Mouse (Mus musculus) T-helper 17 cell (primary cell): Measurements from ENCODE around the gene Atraid.
"Not testable (repeated sequence)": the region's sequence is repeated elsewhere in the genome, so short reads cannot be mapped to it uniquely, and the experiment has no call there.

Experiments
- in situ Hi-C, 2 experiments: fragments of 300-600 bp; cut with MboI, MseI; formaldehyde crosslinking; loops; 1 replicate in 1 of 2; 2 replicates in 1 of 2; pipeline ENCODE4 v1.15.1; 2025; ENCODE audit warnings: high pct_unique_total_duplicates in 2 of 2

Gene Atraid

DNA sequence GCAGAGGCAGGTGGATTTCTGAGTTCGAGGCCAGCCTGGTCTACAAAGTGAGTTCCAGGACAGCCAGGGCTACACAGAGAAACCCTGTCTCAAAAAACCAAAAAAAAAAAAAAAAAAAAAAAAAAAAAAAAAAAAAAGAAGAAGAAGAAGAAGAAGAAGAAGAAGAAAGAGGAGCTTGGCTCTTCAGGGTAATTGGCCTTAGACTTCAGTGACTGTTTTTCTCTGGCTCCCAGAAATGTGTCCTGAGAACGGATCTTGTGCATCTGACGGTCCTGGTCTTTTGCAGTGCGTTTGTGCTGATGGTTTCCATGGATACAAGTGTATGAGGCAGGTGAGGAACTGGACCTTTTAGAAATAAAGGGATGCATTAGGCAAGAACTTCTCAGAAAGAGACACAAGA lies 5.6 kb downstream of the Atraid start:
- in situ Hi-C loops, result not testable (repeated sequence)

DNA sequence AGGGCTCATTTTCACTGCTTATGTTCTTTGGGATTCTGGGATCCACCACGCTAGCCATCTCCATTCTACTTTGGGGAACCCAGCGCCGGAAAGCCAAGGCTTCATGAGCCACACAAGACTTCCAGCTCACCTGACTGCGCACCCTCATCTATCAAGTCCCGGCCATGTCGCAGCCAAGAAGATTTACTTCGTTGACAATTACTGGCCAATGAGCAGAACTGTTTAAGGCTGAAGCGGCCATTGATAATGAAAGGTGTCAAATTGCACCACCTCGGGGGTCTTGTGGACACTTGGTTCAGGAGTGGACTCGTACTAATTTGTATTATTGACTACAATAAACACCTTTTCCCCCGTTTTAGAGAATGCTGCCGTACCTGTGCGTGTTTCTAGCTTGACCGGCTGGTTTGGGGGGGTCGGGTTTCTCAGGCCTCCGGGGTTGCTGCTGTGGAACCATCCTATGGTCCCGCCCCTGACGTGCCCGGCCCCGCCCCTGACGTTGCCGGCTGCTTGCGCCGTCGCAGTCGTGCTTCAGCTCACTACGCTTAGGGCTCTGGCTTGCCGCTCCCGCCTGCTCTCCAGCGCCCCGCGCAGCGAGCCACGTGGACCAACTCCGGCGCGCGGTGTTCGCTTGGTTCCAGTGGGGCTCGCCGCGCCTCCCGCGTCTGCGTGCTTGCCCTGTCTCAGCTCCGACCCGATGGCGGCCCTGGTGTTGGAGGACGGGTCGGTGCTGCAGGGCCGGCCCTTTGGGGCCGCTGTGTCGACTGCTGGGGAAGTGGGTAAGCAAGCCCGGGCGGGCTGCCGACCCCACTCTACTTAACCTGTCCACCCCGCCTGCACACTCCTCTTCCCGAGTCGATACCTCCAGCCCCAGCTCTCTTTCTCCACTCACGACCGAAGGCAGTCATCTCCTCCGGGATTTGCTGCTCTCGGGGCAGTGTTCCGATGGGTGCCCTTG lies 6.4 kb downstream of the Atraid start, which contains the start of gene Cad:
Cad (plus strand) TSS at position 520 of the 955 bp plus-strand sequence.
- in situ Hi-C loops, result no loop called here

DNA sequence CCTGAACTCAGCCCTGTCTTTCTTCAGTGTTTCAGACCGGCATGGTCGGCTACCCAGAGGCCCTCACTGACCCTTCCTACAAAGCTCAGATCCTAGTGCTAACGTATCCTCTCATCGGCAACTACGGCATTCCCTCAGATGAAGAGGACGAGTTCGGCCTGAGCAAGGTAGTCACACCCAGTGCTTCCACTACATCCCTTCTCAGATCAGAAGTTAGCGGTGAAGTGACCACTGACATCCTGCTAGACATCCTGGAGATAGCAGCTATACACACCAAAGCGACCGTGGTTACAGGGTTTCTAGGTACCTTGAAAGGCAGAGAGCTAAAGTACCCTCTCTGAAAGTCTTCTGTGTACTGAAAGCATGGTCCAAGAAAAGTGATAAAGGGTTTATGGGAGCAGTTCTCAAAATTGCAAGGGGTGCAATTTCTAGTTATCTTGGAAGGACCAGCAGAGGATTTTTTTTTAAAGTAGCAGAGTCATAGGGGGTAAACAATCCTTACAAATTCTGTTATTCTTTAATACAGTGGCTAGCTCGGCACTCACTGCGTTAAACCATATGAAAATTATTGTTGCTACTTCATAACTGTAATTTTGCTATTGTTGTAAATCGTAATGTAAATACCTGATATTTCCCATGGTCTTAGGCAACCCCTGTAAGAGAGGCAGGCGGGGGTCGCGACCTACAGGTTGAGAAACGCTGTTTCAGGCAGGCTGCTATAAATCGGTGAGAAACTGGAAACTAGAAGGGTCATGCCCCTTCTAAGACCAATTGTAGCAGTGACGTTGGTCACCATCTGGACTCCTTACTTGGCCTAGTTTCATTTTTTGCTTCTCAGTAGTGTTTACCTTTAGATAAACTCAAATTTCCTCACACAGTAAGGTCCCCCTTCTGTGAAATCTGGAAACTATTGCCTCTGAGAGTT lies 7.4 kb downstream of the Atraid start:
- in situ Hi-C loops, result no loop called here

DNA sequence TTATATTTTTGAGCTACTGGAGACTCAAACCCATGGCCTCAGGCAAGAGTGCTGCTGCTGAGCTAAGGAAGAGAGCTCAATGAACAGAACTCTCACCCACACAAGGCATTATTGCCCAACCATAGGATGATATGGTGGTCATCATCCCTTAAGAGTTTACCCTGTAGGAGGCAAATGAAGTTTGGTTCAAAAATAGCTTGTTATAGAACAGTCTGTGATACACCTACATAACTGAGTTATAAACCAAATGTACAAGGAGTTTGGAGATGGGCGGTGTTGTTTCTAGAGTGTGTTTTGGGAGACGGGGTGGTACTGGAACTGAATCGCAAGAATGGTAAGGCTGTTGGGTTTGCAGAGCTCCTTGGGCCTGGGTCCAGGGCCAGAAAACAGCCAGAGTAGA lies 21.7 kb downstream of the Atraid start:
- in situ Hi-C loops, result loop anchor here in 1 of 2 experiments (10.0 kb wide), 1 partner anchor 1615 kb away; no protein-coding TSS in a partner anchor

DNA sequence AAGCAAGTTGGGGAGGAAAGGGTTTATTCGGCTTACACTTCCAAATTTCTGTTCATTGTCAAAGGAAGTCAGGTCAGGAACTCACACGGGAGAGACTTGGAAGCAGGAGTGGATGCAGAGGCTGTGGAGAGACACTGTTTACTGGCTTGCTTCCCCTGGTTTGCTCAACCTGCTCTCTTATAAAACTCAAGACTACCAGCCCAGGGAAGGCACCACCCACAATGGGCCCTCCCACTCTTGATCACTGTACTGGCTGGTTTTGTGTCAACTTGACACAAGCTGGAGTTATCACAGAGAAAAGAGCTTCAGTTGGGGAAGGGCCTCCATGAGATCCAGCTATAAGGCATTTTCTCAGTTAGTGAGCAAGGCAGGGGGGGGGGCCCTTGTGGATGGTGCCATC lies 22.9 kb downstream of the Atraid start:
- in situ Hi-C loops, result loop anchor here in 1 of 2 experiments (10.0 kb wide), 1 partner anchor 1616 kb away; no protein-coding TSS in a partner anchor

DNA sequence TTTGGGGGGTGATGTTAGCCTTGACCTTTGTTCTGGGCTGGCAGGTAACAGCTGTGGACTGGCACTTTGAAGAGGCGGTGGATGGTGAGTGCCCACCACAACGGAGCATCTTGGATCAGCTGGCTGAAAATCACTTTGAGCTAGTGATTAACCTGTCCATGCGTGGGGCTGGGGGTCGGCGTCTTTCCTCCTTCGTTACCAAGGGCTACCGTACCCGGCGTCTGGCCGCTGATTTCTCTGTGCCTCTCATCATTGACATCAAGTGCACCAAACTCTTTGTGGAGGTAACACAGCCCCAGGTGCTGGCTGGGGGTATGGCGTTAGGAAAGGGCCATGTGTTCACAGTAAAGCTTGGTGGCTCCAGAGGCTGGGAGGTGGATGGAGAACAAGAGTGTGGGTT lies 23.7 kb downstream of the Atraid start:
- in situ Hi-C loops, result loop anchor here in 1 of 2 experiments (10.0 kb wide), 1 partner anchor 1617 kb away; no protein-coding TSS in a partner anchor

DNA sequence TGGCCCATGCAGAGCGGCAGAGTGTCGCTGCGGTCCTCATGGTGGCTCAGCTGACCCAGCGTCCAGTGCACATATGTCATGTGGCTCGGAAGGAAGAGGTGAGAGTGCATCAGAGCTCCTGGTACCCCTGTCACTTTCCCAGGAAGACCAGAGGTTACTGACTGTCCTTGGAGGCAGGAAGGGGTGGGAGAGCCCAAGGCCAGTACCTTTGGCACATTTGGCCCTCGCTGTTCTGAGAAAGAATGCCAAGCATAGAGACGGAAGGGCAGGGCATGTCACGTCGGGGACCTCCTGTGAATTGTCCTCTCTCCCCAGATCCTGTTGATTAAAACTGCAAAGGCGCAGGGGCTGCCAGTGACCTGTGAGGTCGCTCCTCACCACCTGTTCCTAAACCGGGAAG lies 25.1 kb downstream of the Atraid start:
- in situ Hi-C loops, result loop anchor here in 1 of 2 experiments (10.0 kb wide), 1 partner anchor 1618 kb away; no protein-coding TSS in a partner anchor

DNA sequence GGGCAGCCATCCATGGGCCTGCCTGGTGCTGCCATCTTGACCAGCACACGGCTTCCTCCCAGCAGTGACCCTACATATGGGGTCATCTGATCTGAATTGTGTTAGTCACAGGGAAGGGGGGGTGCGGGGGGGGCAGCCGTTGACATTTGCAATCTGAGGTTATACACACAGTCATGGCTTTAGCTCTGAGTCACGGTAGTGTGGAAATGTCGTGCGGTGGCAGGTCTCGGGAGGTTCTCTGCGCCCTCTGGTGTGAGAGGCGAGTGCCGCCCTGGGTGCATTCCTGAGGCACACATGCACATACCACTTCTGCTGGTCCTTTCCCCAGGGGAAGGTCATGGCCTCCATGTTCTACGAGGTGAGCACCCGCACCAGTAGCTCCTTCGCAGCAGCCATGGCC lies 28.2 kb downstream of the Atraid start:
- in situ Hi-C loops, result loop anchor here in 1 of 2 experiments (10.0 kb wide), 1 partner anchor 1622 kb away; no protein-coding TSS in a partner anchor

DNA sequence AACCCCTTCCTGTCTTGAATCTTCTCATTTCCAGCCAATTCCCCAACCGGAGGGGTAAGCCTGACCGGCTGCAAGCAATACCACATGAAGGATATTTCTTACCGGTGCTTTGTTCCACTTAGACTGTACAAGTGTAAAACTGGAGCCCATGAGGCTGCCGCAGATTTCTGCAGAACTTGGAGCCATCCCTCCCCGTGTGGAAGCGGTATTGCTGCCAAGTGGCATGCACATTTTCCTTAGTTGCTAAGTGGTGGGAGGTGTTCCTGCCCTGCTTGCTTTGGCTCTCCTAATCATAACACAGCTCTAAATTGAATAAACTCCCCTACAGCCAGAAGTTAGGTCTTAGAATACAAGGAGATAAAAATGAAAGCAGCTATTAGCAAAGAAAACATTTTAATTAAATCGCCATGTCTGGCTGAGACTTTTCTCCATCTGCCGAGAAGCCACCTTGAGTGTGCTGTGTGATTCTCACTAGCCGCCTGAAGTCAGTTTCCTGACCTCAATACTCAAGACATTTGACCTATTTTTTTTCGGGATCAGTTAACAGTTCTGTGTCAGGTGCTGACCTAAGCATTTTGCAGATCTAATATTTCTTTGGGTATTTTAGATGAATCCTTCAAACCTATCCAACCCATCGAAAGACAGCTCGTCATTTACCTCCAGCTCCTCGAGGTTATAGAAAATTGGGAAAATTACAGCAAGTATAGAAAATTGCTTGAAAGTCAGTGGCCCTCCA lies 32.1 kb downstream of the Atraid start:
- in situ Hi-C loops, result no loop called here

DNA sequence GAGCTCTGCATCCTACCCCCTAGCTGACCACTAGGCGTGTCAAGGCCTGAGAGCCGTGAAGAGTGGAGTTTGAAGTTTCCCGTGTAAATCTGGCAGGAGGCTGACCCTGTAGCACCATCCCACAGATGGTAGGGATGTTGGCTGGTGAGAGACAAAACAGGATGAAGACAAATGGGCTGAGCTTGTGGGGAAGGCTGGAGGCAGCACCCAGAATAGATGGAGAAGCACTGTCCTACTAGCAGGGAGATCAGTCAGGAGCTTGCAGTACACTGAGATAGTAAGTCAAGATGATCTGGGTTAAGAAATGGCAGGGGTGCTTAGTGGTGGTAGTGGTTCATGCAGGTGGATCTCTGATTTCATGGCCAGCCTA lies 32.7 kb downstream of the Atraid start:
- in situ Hi-C loops, result no loop called here

DNA sequence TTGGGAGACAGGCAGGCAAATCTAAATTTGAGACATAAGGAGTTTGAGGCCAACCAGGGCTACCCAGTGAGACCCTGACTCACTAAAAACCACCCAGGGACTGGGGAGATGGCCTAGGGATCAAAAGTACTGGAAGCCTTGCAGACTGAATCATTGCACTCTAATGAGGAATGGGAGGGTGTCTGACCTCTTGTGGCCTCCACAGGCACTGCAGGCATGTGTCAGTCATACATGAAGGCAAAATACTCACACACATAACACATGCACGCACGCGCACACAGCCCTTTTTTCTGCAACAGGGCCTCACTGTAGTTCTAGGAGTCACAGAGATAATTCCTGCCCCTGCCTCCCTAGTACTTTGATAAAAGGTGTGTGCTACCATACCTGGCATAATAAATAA lies 33.3 kb downstream of the Atraid start:
- in situ Hi-C loops, result no loop called here

DNA sequence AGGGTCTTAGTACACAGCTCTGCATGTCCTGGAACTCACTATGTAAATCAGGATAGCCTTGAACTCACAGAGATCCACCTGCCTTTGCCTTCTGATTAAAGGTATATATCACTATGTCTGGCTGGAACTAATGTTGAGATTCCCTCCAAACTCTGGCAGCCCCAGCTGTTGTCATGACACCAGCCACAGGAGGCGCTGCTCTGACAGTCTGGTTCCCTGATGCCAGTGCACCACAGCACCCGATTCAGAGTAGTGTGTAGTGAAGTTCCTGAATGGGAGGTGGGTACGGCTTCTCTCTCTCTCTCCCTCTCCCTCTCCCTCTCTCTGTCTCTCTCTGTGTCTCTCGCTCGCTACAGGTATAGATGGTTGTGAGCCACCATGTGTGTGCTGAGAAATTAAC lies 34.2 kb downstream of the Atraid start:
- in situ Hi-C loops, result no loop called here

DNA sequence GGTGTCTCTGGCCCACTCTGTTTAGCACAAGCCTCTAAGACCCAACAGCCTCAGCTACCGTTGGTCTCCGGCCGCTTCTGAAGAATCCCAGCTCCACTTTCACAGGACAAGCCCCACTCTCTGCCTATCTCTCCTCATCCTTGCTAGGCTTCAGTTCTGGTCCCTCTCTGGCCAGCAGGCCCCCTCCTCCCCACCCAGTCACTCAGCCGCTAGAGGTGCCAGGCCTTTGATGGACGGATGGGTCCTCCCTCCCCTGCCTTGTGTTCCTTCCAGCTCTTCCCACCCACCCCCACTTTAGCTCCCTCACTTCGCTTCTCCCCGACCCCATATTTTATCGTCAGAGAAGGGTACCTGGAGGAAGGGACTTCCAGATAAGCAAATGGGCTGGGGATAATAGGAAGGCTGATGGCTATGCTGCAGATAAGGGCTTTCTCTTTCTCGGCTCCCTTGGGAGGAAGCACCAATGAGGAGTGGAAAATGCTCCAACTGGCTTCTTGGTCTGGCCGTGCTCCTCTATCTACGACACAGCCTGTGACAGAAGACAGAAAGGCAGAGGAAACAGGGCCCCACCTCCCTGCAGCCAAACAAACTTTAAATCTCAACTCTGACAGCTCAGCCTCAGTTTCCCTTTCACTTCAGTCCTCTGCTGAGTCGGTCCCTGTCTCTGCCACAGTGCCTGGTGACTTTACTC lies 35.0 kb downstream of the Atraid start:
- in situ Hi-C loops, result no loop called here

DNA sequence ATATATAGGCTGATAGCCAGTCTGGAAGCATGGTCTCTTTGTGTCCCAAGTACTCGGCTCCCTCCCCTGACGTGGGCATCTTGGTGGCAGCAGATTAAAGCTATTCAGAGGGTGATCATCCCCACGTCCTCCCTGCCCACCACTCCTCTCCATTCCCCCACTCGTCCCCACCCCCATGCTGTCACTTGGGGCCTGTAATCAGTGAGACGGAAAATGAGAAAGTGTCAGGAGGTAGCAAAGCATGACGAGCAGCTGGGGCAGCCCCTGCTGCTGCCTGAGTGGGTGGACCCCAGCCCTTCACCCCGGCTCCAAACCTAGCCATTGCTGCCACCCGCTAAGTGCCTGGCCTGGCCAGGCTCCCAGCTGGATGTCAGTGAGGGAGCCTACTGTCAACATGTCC lies 35.8 kb downstream of the Atraid start:
- in situ Hi-C loops, result no loop called here

DNA sequence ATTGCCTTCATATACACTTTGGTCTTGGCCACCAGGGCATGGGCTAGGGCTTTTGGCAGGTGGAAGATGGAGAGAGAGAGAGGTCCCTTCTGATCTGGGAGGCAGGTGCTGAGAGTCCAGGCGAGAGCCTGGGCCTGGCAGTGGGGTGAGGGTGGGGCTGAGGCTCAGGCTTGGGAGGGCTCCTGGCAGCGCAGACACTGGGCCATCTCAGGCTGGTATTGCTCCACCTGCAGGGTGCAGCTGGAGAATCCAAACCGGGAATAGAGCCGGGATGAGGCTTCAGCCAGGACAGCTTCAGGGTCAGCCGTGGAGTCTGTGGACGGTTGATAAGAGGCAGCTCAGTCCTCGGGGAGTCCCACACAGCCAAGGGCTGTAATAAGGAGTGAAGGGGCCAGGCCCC lies 38.5 kb downstream of the Atraid start:
- in situ Hi-C loops, result loop anchor here in 1 of 2 experiments (5.0 kb wide), 1 partner anchor 1646 kb away; no protein-coding TSS in a partner anchor

DNA sequence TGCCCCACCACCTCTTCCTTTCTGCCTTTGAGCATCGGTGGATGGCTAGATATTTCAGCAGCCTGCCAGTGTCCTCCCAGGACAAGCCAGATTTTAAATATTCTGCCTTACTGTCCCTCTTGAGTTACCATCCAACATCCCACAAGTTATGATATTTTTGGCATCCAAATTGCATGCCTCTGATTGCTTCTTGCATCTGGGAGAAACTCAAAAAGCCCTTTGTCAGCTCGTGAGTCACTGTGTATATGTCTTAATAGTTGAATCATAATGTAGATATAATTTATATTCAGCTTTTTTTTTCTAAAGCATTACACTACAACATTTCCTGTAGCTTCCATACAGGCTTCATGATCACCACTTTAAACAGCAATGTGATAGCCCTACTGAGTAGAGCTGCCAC lies 39.0 kb downstream of the Atraid start:
- in situ Hi-C loops, result loop anchor here in 1 of 2 experiments (5.0 kb wide), 1 partner anchor 1645 kb away; no protein-coding TSS in a partner anchor

DNA sequence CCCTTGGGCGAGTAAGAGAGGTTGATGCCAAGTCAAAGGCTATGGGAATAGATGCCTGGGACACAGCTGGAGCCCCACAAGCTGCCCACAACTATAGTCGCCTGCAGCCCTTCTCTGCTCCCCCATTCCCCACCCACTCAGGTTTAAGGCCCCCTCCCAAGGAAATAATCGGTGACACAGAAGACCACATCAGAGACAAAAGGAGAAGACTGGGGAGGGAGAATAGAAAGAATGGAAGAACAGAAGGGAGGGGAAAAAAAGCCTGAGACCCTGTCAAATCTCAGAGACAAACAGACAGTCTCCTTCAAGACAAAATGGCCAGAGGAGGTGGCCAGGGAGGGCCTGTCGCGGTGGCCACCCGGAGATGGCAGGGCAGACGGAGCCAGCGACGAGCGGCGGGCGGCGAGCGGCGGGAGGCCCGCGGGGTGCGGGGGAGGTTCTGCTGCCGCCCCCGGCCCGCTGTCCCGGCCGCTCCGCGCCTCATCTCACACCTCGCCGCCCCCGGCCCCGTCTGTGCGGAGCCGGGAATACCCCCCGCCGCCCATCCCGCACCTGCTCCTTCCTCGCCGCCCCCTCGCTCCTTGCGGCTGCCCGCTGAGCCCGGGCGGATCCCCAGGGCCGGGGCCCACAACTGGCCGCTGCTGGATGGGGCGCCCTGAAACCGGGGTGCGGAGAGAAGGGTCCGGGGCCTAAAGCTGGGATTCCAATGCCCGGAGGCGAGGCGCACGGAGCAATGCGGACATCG lies 44.3 kb downstream of the Atraid start:
- in situ Hi-C loops, result no loop called here

DNA sequence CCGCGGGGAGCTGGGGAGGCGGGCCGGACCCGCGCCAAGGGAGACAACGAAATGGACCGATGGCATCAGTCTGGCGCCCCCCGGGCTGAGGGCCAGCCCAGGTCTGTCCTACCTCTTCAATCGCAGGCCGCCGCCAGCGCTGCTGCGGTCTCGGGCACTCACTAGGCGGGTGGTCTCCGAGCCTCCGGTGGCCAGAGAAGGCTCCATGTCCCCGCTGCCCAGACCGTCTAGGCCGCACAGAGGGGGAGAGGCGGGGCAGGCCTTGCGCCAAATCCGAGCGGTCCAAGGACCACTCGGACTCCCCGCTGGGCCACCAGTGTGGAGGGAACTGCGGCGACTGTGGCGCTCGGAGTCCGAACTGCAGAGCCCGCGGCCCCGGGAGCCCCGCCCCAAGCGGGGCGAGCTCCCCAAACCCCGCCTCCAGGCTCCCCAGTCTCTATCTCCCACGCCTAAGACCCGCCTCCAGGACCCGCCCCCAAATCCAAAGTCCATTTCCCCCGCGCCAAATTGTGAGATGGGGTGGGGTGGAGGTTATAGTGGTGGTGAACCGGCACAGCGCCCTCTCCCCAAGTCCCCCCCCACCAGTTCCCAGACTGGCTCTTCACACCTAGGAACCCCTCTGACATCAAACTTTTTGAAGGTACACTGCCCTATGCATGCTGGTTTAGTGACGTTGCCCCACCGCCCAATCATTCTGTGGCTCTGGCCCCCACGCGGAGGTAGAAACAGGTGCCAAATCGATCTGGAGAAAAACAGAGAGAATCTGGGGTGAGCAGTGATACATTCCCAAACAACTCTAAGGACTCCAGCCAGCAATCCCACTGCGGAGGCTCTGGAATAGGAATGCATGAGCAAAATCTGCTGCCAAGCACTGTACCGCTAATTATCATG lies 45.3 kb downstream of the Atraid start:
- in situ Hi-C loops, result no loop called here
